Mouse (Mus musculus): ENCODE results near the gene Chd3. TPM values are rescaled to one million over a fixed set of nuclear protein-coding genes. Genes with fewer than 3 reads are reported as not detected.

The Chd3 gene
- polyA plus RNA-seq, 1 experiment = 146 TPM

DNA sequence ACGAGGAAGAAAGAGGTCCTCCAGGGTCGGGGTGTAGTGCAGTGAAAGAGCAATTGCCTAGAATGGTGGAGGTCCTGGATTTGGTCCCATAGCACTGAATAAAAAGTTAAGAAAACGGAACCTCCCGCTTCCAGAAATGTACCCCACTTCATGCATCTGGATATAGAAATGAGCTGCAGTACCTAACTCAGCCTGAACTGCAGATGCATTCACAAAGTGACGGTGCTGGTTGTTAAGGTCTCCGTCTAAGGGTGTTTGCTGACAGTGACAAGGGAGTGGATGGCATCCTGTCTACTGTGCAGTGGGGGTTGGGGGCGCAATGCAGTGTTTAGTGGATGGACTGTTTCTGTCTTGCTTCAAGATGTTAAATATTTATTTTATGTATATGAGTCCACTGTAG is 17.6 kb upstream of the Chd3 start:
- 88% methylated on average over 7 of the region's 7 CpGs for WGBS
- no peak overlapping the region for H3K27ac ChIP-seq (ENCODE audit: insufficient read depth, low read length)
- H3K4me3 ChIP-seq (ENCODE audit: extremely low read depth, insufficient read depth, insufficient read length) = no peak overlapping the region
- H3K36me3 ChIP-seq (ENCODE audit: control insufficient read depth, insufficient read depth, low read length) = no peaks in the 10 kb centered on the region
- no peak for DNase-seq (ENCODE audit: low read depth in 1 of 2, low spot score in 2 of 2)
- no peaks in the 10 kb centered on the region for H3K4me1 ChIP-seq (ENCODE audit: control insufficient read depth, insufficient read depth, insufficient read length)
- H3K27me3 ChIP-seq (ENCODE audit: control insufficient read depth, insufficient read depth, low read length) = no peaks in the 10 kb centered on the region
- TF ChIP-seq CTCF (IDR thresholded peaks at IDR 0.05; ENCODE audit: extremely low read depth, insufficient read depth, insufficient read length, insufficient replicate concordance) (no peak), POLR2A (IDR thresholded peaks at IDR 0.05; ENCODE audit: low read depth, low read length) (no peak)

DNA sequence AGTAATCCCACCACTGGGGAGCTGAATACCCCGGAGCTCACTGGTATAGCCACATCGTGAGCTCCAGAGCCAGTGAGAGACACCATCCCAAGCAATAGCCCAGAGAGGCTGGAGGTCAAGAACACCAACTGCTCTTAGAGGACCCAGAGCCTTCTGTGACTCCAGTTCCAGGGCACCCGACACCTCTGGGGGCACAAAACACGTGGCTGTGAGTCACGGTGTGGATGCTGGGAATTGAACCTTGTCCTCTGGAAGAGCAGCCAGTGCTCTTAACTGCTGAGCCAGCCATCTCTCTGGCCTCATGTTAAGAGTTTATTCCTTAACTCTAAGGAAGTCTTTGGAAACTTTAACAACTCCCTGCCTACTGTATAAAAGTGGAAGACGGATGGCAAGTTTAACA is 15.8 kb upstream of the Chd3 start:
- 84% methylated on average over 6 of the region's 6 CpGs for WGBS
- H3K27me3 ChIP-seq (ENCODE audit: control insufficient read depth, insufficient read depth, low read length) = no peaks in the 10 kb centered on the region
- H3K27ac ChIP-seq (ENCODE audit: insufficient read depth, low read length) = no peak overlapping the region
- no peaks in the 10 kb centered on the region for H3K4me1 ChIP-seq (ENCODE audit: control insufficient read depth, insufficient read depth, insufficient read length)
- no peak overlapping the region for H3K4me3 ChIP-seq (ENCODE audit: extremely low read depth, insufficient read depth, insufficient read length)
- DNase-seq (ENCODE audit: low read depth in 1 of 2, low spot score in 2 of 2) = no peak
- no peak for TF ChIP-seq POLR2A (IDR thresholded peaks at IDR 0.05; ENCODE audit: low read depth, low read length)
- no peak for TF ChIP-seq CTCF (IDR thresholded peaks at IDR 0.05; ENCODE audit: extremely low read depth, insufficient read depth, insufficient read length, insufficient replicate concordance)
- no peaks in the 10 kb centered on the region for H3K36me3 ChIP-seq (ENCODE audit: control insufficient read depth, insufficient read depth, low read length)

DNA sequence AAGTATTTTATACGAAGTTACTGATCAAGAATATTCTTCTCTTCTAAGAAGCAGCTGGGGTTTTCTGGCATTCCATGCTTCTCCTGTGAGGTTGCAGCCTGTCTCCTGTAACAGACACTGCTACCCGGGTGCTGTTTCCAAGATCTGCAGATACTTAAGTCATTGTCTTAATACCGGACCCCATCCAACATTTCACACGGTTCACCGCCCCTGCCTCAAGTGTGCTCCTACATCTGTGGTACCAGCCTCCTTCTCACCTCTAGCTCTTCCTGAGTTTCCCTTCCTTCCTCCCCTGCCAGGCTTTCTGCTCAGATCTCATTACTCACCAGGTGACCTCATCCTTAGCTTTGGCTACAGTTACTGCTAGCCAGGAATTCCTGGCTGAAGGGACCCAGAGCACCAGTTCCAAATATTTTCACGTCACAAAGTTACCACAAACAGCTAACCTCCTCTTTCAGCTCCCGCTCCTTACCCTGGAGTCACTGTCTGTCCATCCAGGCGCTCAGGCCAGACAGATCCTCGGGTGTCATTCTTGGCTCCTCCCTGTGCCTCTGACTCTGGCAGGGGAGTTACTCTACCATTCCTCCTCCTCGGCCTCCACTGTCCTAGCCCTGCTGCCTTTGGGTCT is 13.4 kb upstream of the Chd3 start:
- no peak for DNase-seq (ENCODE audit: low read depth in 1 of 2, low spot score in 2 of 2)
- WGBS = 89% methylated on average over 10 of the region's 10 CpGs

DNA sequence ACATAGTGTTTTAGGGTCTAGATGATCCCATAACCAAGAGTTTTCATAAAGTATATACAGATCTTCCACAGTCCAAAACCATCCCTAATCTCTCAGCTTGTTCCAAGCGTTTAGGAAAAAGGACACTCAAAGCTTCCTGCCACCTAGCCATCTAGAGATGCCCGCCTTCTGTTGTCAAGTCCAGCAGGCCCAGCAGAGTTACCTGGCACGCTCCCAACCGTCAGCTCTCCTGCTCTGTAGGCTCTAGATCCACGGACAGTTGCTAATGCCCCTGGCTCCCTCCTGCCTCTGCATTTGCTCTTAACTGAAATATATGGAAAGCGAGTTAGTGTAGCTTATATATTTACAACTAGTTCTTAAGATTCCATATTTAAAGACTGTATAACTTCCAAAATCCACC is 12.2 kb upstream of the Chd3 start:
- Histone ChIP-seq H3K27ac (ENCODE audit: insufficient read depth, low read length) (no peak overlapping the region), H3K36me3 (ENCODE audit: control insufficient read depth, insufficient read depth, low read length) (no peaks in the 10 kb centered on the region), H3K27me3 (ENCODE audit: control insufficient read depth, insufficient read depth, low read length) (no peaks in the 10 kb centered on the region), H3K4me1 (ENCODE audit: control insufficient read depth, insufficient read depth, insufficient read length) (no peaks in the 10 kb centered on the region), H3K4me3 (ENCODE audit: extremely low read depth, insufficient read depth, insufficient read length) (no peak overlapping the region)
- WGBS = 94% methylated on average over 6 of the region's 6 CpGs
- no peak for TF ChIP-seq CTCF (IDR thresholded peaks at IDR 0.05; ENCODE audit: extremely low read depth, insufficient read depth, insufficient read length, insufficient replicate concordance)
- TF ChIP-seq POLR2A (IDR thresholded peaks at IDR 0.05; ENCODE audit: low read depth, low read length) = no peak
- DNase-seq (ENCODE audit: low read depth in 1 of 2, low spot score in 2 of 2) = no peak

More for the DNA sequence above, 13.4 kb upstream of the Chd3 start:
- Histone ChIP-seq H3K4me1 (ENCODE audit: control insufficient read depth, insufficient read depth, insufficient read length) (no peaks in the 10 kb centered on the region), H3K4me3 (ENCODE audit: extremely low read depth, insufficient read depth, insufficient read length) (no peak overlapping the region), H3K36me3 (ENCODE audit: control insufficient read depth, insufficient read depth, low read length) (no peaks in the 10 kb centered on the region), H3K27me3 (ENCODE audit: control insufficient read depth, insufficient read depth, low read length) (no peaks in the 10 kb centered on the region), H3K27ac (ENCODE audit: insufficient read depth, low read length) (no peak overlapping the region)
- TF ChIP-seq POLR2A (IDR thresholded peaks at IDR 0.05; ENCODE audit: low read depth, low read length) = no peak
- no peak for TF ChIP-seq CTCF (IDR thresholded peaks at IDR 0.05; ENCODE audit: extremely low read depth, insufficient read depth, insufficient read length, insufficient replicate concordance)

DNA sequence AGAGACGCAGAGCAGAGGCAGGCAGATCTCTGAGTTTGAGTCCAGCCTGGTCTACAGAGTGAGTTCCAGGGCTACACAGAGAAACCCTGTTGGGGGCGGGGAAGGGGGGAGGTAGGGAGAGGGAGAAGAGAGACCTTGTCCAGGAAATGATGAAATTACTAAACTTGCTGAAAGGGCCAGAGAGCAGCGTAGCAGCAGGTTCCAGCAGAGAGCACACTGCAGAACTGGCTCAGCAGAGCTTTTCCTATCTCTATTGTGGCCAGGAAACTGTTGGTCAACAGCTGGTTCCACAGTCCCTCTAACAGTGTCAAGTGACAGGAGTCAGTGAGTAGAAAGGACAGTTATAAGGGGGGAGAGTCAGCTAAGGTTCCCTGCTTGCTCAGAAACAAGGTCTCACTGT is 10.4 kb upstream of the Chd3 start:
- 67% methylated on average over 3 of the region's 3 CpGs for WGBS
- Histone ChIP-seq H3K27me3 (ENCODE audit: control insufficient read depth, insufficient read depth, low read length) (no peaks in the 10 kb centered on the region), H3K36me3 (ENCODE audit: control insufficient read depth, insufficient read depth, low read length) (no peaks in the 10 kb centered on the region), H3K4me1 (ENCODE audit: control insufficient read depth, insufficient read depth, insufficient read length) (no peaks in the 10 kb centered on the region; the same call in 1 of the 2 replicates), H3K27ac (ENCODE audit: insufficient read depth, low read length) (no peak overlapping the region), H3K4me3 (ENCODE audit: extremely low read depth, insufficient read depth, insufficient read length) (no peak overlapping the region)
- DNase-seq (ENCODE audit: low read depth in 1 of 2, low spot score in 2 of 2) = no peak
- TF ChIP-seq CTCF (IDR thresholded peaks at IDR 0.05; ENCODE audit: extremely low read depth, insufficient read depth, insufficient read length, insufficient replicate concordance) = no peak
- TF ChIP-seq POLR2A (IDR thresholded peaks at IDR 0.05; ENCODE audit: low read depth, low read length) = no peak

DNA sequence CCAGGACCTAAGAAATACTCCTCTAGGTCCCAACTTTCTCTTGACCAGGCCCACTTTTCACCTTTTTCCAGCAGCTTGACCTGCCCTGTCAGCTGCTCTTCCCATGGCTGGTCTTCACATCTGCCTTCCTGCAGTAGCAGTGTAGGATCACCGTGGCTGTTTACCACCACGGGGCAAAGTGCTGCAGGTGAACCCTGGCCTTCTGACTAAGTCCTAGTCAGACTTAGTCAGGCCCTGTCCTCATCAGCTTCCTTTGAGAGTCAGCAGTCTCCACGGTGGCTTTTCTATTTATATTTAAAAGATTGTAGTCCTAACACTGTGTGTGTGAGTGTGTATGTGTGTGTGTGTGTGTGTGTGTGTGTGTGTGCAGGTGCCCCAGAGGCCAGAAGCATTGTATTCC is 8.6 kb upstream of the Chd3 start:
- H3K4me3 ChIP-seq (ENCODE audit: extremely low read depth, insufficient read depth, insufficient read length) = no peak overlapping the region
- TF ChIP-seq CTCF (IDR thresholded peaks at IDR 0.05; ENCODE audit: extremely low read depth, insufficient read depth, insufficient read length, insufficient replicate concordance) (no peak), POLR2A (IDR thresholded peaks at IDR 0.05; ENCODE audit: low read depth, low read length) (no peak)
- WGBS = 64% methylated on average over 3 of the region's 3 CpGs
- H3K4me1 ChIP-seq (ENCODE audit: control insufficient read depth, insufficient read depth, insufficient read length) = no peaks in the 10 kb centered on the region; the same call in 1 of the 2 replicates
- no peak for DNase-seq (ENCODE audit: low read depth in 1 of 2, low spot score in 2 of 2)
- H3K36me3 ChIP-seq (ENCODE audit: control insufficient read depth, insufficient read depth, low read length) = no peaks in the 10 kb centered on the region
- no peak overlapping the region for H3K27ac ChIP-seq (ENCODE audit: insufficient read depth, low read length)
- no peaks in the 10 kb centered on the region for H3K27me3 ChIP-seq (ENCODE audit: control insufficient read depth, insufficient read depth, low read length)

DNA sequence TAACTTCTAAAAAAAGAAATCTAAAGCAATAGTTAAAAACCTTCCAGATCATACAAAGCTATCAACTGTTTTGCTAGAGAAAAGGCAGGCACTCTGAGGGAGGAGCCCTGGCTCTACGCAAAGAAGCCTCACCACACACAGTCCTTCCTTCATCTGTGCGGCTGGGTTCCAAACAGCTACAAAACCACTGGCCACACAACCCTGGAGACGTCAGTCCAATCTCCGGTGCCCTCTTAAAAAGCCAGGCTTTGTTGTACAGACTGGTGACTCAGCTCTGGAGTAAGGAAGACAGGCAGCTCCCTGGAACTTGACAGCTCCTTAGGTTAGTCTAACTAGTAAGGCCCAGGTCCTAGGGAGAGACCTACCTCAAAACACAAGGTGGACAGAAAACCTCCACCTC is 6.4 kb upstream of the Chd3 start:
- Histone ChIP-seq H3K4me1 (ENCODE audit: control insufficient read depth, insufficient read depth, insufficient read length) (no peaks in the 10 kb centered on the region; the same call in 1 of the 2 replicates), H3K4me3 (ENCODE audit: extremely low read depth, insufficient read depth, insufficient read length) (no peak overlapping the region), H3K27ac (ENCODE audit: insufficient read depth, low read length) (no peak overlapping the region), H3K27me3 (ENCODE audit: control insufficient read depth, insufficient read depth, low read length) (no peaks in the 10 kb centered on the region), H3K36me3 (ENCODE audit: control insufficient read depth, insufficient read depth, low read length) (no peaks in the 10 kb centered on the region)
- WGBS = 79% methylated on average over 4 of the region's 4 CpGs
- no peak for TF ChIP-seq CTCF (IDR thresholded peaks at IDR 0.05; ENCODE audit: extremely low read depth, insufficient read depth, insufficient read length, insufficient replicate concordance)
- TF ChIP-seq POLR2A (IDR thresholded peaks at IDR 0.05; ENCODE audit: low read depth, low read length) = no peak
- no peak for DNase-seq (ENCODE audit: low read depth in 1 of 2, low spot score in 2 of 2)
